Comparison of ENCODE assay signal across 8 mouse cellular contexts in the genomic region with DNA sequence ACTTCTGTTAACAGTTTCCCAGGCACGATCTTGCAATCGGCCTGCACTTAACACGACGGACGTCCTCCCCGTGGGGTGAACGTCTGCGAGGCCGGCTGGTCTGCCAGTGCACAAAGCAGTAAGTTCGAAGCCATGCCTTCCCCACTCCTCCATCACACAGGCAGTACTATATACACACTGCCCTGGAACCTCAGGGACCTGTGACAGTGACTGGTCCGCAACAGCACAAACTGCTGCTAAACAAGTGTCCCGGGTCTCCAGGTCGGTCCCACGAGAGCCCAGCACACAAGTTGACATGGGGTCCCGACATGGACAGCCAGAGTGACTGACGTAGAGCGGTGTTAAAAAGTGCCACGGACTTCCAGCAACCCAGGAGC. TPM values are rescaled to one million over a fixed set of nuclear protein-coding genes. Genes with fewer than 3 reads are reported as not detected.
A peak's percentile ranks its signal among the peaks of the same experiment; 100 is the strongest.
DNase-seq lines count a peak whose midpoint lies in the region; ATAC-seq and TF ChIP-seq lines count a peak whose summit lies in the region.

No protein-coding gene starts in this region.

- peak overlapping the region; percentile 63 for H3K27ac ChIP-seq in bone marrow macrophage, adult 2 months (ENCODE audit: insufficient read depth, low read depth, low read length)
- H3K27ac ChIP-seq in limb, embryonic 13.5 days = peak overlapping the region; percentile 88
- H3K27ac ChIP-seq in midbrain, embryonic 14.5 days (replicated peaks; ENCODE audit: low read depth, low read length) = peak overlapping the region; percentile 91

- H3K4me1 ChIP-seq in bone marrow macrophage, adult 2 months (ENCODE audit: control insufficient read depth, insufficient read depth, low read length) = peaks cover 12% of the 10 kb centered on the region
- peaks cover 25% of the 10 kb centered on the region for H3K4me1 ChIP-seq in limb, embryonic 13.5 days
- peaks cover 9% of the 10 kb centered on the region for H3K4me1 ChIP-seq in midbrain, embryonic 14.5 days (ENCODE audit: control insufficient read depth, insufficient read depth, low read length)

- peak overlapping the region; percentile 100 for H3K9ac ChIP-seq in limb, embryonic 13.5 days
- H3K9ac ChIP-seq in midbrain, embryonic 14.5 days (replicated peaks; ENCODE audit: low read length) = peak overlapping the region; percentile 92

- TF ChIP-seq POLR2A in bone marrow macrophage, adult 2 months (IDR thresholded peaks at IDR 0.05; ENCODE audit: borderline replicate concordance, low read depth, low read length) = no peak

- WGBS in limb, embryonic 13.5 days = 0% methylated on average over 18 of the region's 18 CpGs
- under 1% methylated on average over 18 of the region's 18 CpGs for WGBS in midbrain, embryonic 14.5 days

- no peak for TF ChIP-seq CTCF in bone marrow macrophage, adult 2 months (IDR thresholded peaks at IDR 0.05; ENCODE audit: low read depth, low read length)

- no peaks in the 10 kb centered on the region for H3K9me3 ChIP-seq in limb, embryonic 13.5 days
- H3K9me3 ChIP-seq in midbrain, embryonic 14.5 days (ENCODE audit: control insufficient read depth, low read length) = no peaks in the 10 kb centered on the region

- peaks cover 40% of the 10 kb centered on the region for H3K36me3 ChIP-seq in limb, embryonic 13.5 days
- peaks cover 42% of the 10 kb centered on the region for H3K36me3 ChIP-seq in midbrain, embryonic 14.5 days (ENCODE audit: control insufficient read depth, insufficient read depth, low read length)

- DNase-seq in kidney, adult 18-20 months = peak; percentile 17
- no peak for DNase-seq in kidney, postnatal 14 days
- DNase-seq in midbrain, embryonic 14.5 days = no peak
- no peak for DNase-seq in thymus, adult 18-20 months

- H3K27me3 ChIP-seq in limb, embryonic 13.5 days = no peaks in the 10 kb centered on the region
- H3K27me3 ChIP-seq in midbrain, embryonic 14.5 days (ENCODE audit: control insufficient read depth, insufficient read depth, low read length) = no peaks in the 10 kb centered on the region

- H3K4me3 ChIP-seq in bone marrow macrophage, adult 2 months (ENCODE audit: insufficient read depth, low read length) = peak overlapping the region; percentile 91
- peak overlapping the region; percentile 96 for H3K4me3 ChIP-seq in limb, embryonic 13.5 days
- H3K4me3 ChIP-seq in midbrain, embryonic 14.5 days (replicated peaks; ENCODE audit: low read depth, low read length) = peak overlapping the region; percentile 97

- peak overlapping the region; percentile 88 for H3K4me2 ChIP-seq in limb, embryonic 13.5 days (replicated peaks)
- peak overlapping the region; percentile 79 for H3K4me2 ChIP-seq in midbrain, embryonic 14.5 days (ENCODE audit: low read length)

- peak; percentile 1; the same call in 1 of the 2 replicates for ATAC-seq in granulocyte monocyte progenitor cell, adult 5-6 weeks (replicated peaks; ENCODE audit: poor library complexity, severe bottlenecking)
- ATAC-seq in limb, embryonic 13.5 days (ENCODE audit: low FRiP score, low read depth) = peak; percentile 24; the same call in 1 of the 2 replicates
- ATAC-seq in midbrain, embryonic 14.5 days (ENCODE audit: low FRiP score, low TSS enrichment) = peak; percentile 19; the same call in 1 of the 2 replicates
- ATAC-seq in inflammation-experienced regulatory T-cells, adult 6 months = no peak

RNA-seq across cellular contexts. Expression of a gene that starts 0.6 kb away (rescaled TPM):
- 1,248 and 1,390 TPM in 2 replicates for polyA plus RNA-seq in bone marrow macrophage, adult 2 months (2012; ENCODE audit: insufficient read depth, insufficient read length, missing spikeins)
- total RNA-seq in granulocyte monocyte progenitor cell, adult 5-6 weeks (2014; fragmentation: Nextera tagmentation) = 3,744 and 3,748 TPM in 2 replicates
- total RNA-seq in granulocyte monocyte progenitor cell, adult 5-6 weeks (2017) = 6,425 and 6,963 TPM in 2 replicates
- 1,282 and 1,324 TPM in 2 replicates for polyA plus RNA-seq in limb, embryonic 13.5 days (2015; fragmentation: Nextera tagmentation; extraction: Ambion mirVana)
- 659 and 721 TPM in 2 replicates for polyA plus RNA-seq in midbrain, embryonic 14.5 days (2014; fragmentation: Nextera tagmentation; extraction: Ambion mirVana)
- 1,000 to 10,000 TPM; 2,732 to 4,785 (median 2,853) TPM for polyA plus RNA-seq in inflammation-experienced regulatory T-cells, adult 6 months (2017; shearing (Covaris generic))
